ENCODE assay signal across 20 mouse cellular contexts in the genomic region with DNA sequence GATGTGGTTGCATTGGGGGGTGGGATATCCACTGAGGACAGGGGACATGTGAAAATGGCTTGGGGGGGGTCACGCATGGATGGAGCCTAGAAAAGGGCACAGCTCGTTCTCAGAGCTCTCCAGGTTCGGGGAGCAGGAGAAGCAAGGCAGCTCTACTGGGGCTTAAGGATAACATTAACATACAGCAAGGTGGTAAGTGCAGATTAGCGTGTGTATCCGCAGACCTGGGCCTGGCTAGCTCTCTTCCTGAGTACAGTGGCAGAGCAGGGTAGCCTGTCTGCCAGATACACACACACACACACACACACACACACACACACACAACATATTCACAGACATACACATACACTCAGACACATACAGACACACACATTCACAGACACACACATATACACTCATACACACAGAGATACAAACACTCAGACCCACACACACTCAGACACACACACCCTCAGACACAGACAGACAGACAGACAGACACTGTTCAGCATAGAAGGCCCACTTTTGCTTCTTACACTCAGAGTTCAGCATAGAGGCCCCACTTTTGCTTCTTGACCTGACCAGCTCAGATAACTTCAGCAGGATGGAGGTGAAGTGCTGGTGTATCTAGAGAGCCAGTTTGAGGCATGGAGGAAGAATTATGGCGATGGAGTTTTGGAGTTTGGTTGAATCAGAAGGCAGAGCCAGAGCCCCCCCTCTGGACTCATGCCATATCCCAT. TPM values are rescaled to one million over a fixed set of nuclear protein-coding genes. Genes with fewer than 3 reads are reported as not detected.
DNase-seq lines count a peak whose midpoint lies in the region; ATAC-seq and TF ChIP-seq lines count a peak whose summit lies in the region.
"Had no signal": no experiment of that assay in that cellular context is flagged by ENCODE, and none has a peak within 500 bp of the region (broad histone marks: within the 10 kb centered on the region; RNA-seq: fewer than 3 reads in every experiment).

No protein-coding gene starts in this region.

- TF ChIP-seq POLR2A in MEL (IDR thresholded peaks at IDR 0.05; ENCODE audit: control insufficient read depth in 1 of 2, insufficient read depth in 1 of 2, low read depth in 1 of 2, low read length in 2 of 2, poor library complexity in 1 of 2), result no peak

- TF ChIP-seq CTCF in MEL (IDR thresholded peaks at IDR 0.05 in 2 of 3, conservative IDR thresholded peaks at IDR 0.05 in 1 of 3; ENCODE audit: control insufficient read depth in 1 of 3, insufficient read depth in 1 of 3, low read depth in 2 of 3, low read length in 3 of 3, poor library complexity in 1 of 3, severe bottlenecking in 1 of 3), result no peak

- H3K36me3 ChIP-seq in MEL (ENCODE audit: control insufficient read depth in 1 of 2, insufficient read depth in 2 of 2, low read length in 2 of 2), result no peaks in the 10 kb centered on the region; a peak in 1 of 4 replicates
- peaks cover 4% of the 10 kb centered on the region; the same call in 1 of the 2 replicates for H3K36me3 ChIP-seq in liver, embryonic 15.5 days (replicated peaks)
- H3K36me3 ChIP-seq in forebrain, embryonic 16.5 days (ENCODE audit: control insufficient read depth, insufficient read depth), result no peaks in the 10 kb centered on the region

- H3K4me2 ChIP-seq in liver, embryonic 15.5 days, result peak overlapping the region; percentile 48
- H3K4me2 ChIP-seq in forebrain, embryonic 16.5 days (ENCODE audit: low read length), result no peak overlapping the region
- H3K4me2 ChIP-seq: embryonic facial prominence, embryonic 13.5 days had no signal

- H3K79me2 ChIP-seq in MEL (ENCODE audit: control insufficient read depth, insufficient read depth, low read length, poor library complexity), result no peaks in the 10 kb centered on the region

- no peak overlapping the region for H3K9ac ChIP-seq in MEL (ENCODE audit: control insufficient read depth, low read depth, low read length, poor library complexity, severe bottlenecking)
- peak overlapping the region; percentile 30; the same call in 1 of the 2 replicates for H3K9ac ChIP-seq in liver, embryonic 15.5 days
- H3K9ac ChIP-seq in forebrain, embryonic 16.5 days (replicated peaks; ENCODE audit: low read depth, low read length), result no peak overlapping the region
- H3K9ac ChIP-seq: embryonic facial prominence, embryonic 13.5 days had no signal

- peak; percentile 18 for DNase-seq in cerebellum, adult 9-11 months
- DNase-seq in cerebellum, adult 9-10 months, result no peak
- peak; percentile 69 for DNase-seq in MEL (ENCODE audit: low read depth, low spot score)
- no peak for DNase-seq in kidney, adult 11 months
- DNase-seq in urinary bladder, postnatal 25 days (ENCODE audit: low spot score), result no peak

- H3K27ac ChIP-seq in MEL (ENCODE audit: control insufficient read depth, low read depth, low read length), result no peak overlapping the region
- peak overlapping the region; percentile 85 for H3K27ac ChIP-seq in liver, embryonic 15.5 days (replicated peaks)
- no peak overlapping the region for H3K27ac ChIP-seq in forebrain, embryonic 16.5 days (ENCODE audit: low read length)
- H3K27ac ChIP-seq: hindbrain, postnatal 0 days; left cerebral cortex, adult 2 months had no signal

- no peaks in the 10 kb centered on the region for H3K9me3 ChIP-seq in MEL (replicated peaks; ENCODE audit: insufficient read depth, low read length)
- no peaks in the 10 kb centered on the region for H3K9me3 ChIP-seq in liver, embryonic 15.5 days (replicated peaks)
- no peaks in the 10 kb centered on the region for H3K9me3 ChIP-seq in forebrain, embryonic 16.5 days (ENCODE audit: control insufficient read depth, low read length)
- H3K9me3 ChIP-seq: embryonic facial prominence, embryonic 13.5 days; megakaryocyte, embryonic 14.5 days had no signal

- peak; percentile 38 to 39; a peak in 2 of 4 replicates for TF ChIP-seq EP300 in MEL (IDR thresholded peaks at IDR 0.05; ENCODE audit: low read depth in 1 of 2, low read length in 2 of 2)

- no peak for TF ChIP-seq RAD21 in MEL (IDR thresholded peaks at IDR 0.05; ENCODE audit: low read depth, low read length)

- H3K4me3 ChIP-seq in MEL (ENCODE audit: control insufficient read depth in 1 of 2, insufficient read depth in 1 of 2, low read depth in 2 of 2, low read length in 2 of 2), result no peak overlapping the region
- H3K4me3 ChIP-seq in liver, embryonic 15.5 days (replicated peaks), result no peak overlapping the region
- no peak overlapping the region for H3K4me3 ChIP-seq in forebrain, embryonic 16.5 days (replicated peaks; ENCODE audit: low read length)
- H3K4me3 ChIP-seq: embryonic facial prominence, embryonic 13.5 days; left cerebral cortex, adult 2 months; megakaryocyte, embryonic 14.5 days had no signal

- WGBS in liver, embryonic 15.5 days (ENCODE audit: insufficient replicate concordance), result 30% methylated on average over 6 of the region's 6 CpGs
- 68% methylated on average over 6 of the region's 6 CpGs for WGBS in forebrain, embryonic 16.5 days

- H3K27me3 ChIP-seq in MEL (ENCODE audit: control insufficient read depth in 1 of 2, insufficient read depth in 2 of 2, low read length in 2 of 2), result no peaks in the 10 kb centered on the region
- H3K27me3 ChIP-seq in liver, embryonic 15.5 days, result peaks cover 13% of the 10 kb centered on the region
- no peaks in the 10 kb centered on the region for H3K27me3 ChIP-seq in forebrain, embryonic 16.5 days (replicated peaks; ENCODE audit: control insufficient read depth, insufficient read depth, low read length)
- H3K27me3 ChIP-seq: embryonic facial prominence, embryonic 13.5 days had no signal

- H3K4me1 ChIP-seq in MEL (ENCODE audit: control insufficient read depth in 1 of 2, insufficient read depth in 2 of 2, low read length in 2 of 2), result peaks cover 8 to 12% of the 10 kb centered on the region in 2 experiments
- peaks cover 25% of the 10 kb centered on the region for H3K4me1 ChIP-seq in liver, embryonic 15.5 days (replicated peaks)
- peaks cover 2% of the 10 kb centered on the region; the same call in 1 of the 2 replicates for H3K4me1 ChIP-seq in forebrain, embryonic 16.5 days (replicated peaks; ENCODE audit: control insufficient read depth, insufficient read depth, low read length)

- peak; percentile 84 for ATAC-seq in erythroid progenitor cell, adult 5-6 weeks (replicated peaks; ENCODE audit: low FRiP score, poor library complexity, severe bottlenecking)
- peak; percentile 95 for ATAC-seq in liver, embryonic 15.5 days (ENCODE audit: insufficient read depth)
- no peak for ATAC-seq in forebrain, embryonic 16.5 days

TF ChIP-seq in MEL, 35 proteins besides CTCF, POLR2A, EP300 and RAD21 (continues in another document):
- TF ChIP-seq ELF1 (IDR thresholded peaks at IDR 0.05; ENCODE audit: low read depth, low read length) (no peak), TAL1 (IDR thresholded peaks at IDR 0.05; ENCODE audit: low read length) (peak; percentile 80), RCOR1 (IDR thresholded peaks at IDR 0.05; ENCODE audit: low read depth, low read length) (no peak)

RNA-seq across cellular contexts. Expression of a gene that starts 3.7 kb away (rescaled TPM):
- total RNA-seq in MEL (2012; rRNA removed), result not detected in 2 replicates
- under 1 TPM in 1 of 2 experiments, not detected in 1; 0.15 TPM for polyA plus RNA-seq in MEL (2012; ENCODE audit: insufficient read depth in 1 of 2, insufficient read length in 2 of 2, low read depth in 1 of 2, low replicate concordance in 2 of 2, missing spikeins in 1 of 2)
- not detected in 2 replicates for total RNA-seq in erythroid progenitor cell, adult 5-6 weeks (2015; ENCODE audit: low replicate concordance)
- not detected in 2 replicates for total RNA-seq in erythroid progenitor cell, adult 5-6 weeks (2017; ENCODE audit: low replicate concordance)
- not detected in 2 replicates for polyA plus RNA-seq in liver, embryonic 15.5 days (2015; fragmentation: Nextera tagmentation; extraction: Ambion mirVana)
- not detected in 2 replicates for polyA plus RNA-seq in forebrain, embryonic 16.5 days (2015; fragmentation: Nextera tagmentation; extraction: Ambion mirVana)
- total RNA-seq: adrenal gland, adult 2 months; gastrocnemius, postnatal 25 days; hindbrain, postnatal 0 days; layer of hippocampus, adult 8-10 months; left cerebral cortex, adult 2 months had no signal
- polyA plus RNA-seq: adrenal gland, adult 2 months; cerebellum, adult 2 months; cortical plate, adult 2 months; embryonic facial prominence, embryonic 13.5 days; forebrain, embryonic 11.5 days; frontal cortex, adult 2 months; hindbrain, postnatal 0 days; neural tube, embryonic 14.5 days had no signal

RNA-seq across cellular contexts. Expression of a gene that starts 7.4 kb away (rescaled TPM):
- total RNA-seq in MEL (2012; rRNA removed), result 21.6 and 21.7 TPM in 2 replicates
- polyA plus RNA-seq in MEL (2012; ENCODE audit: insufficient read depth in 1 of 2, insufficient read length in 2 of 2, low read depth in 1 of 2, low replicate concordance in 2 of 2, missing spikeins in 1 of 2), result 10 to 100 TPM in 1 of 2 experiments, not detected in 1; 15.1 TPM
- total RNA-seq in erythroid progenitor cell, adult 5-6 weeks (2015; ENCODE audit: low replicate concordance), result 18.0 and 43.2 TPM in 2 replicates
- total RNA-seq in erythroid progenitor cell, adult 5-6 weeks (2017; ENCODE audit: low replicate concordance), result 1.8 and 5.9 TPM in 2 replicates
- polyA plus RNA-seq in liver, embryonic 15.5 days (2015; fragmentation: Nextera tagmentation; extraction: Ambion mirVana), result 24.2 and 33.1 TPM in 2 replicates
- polyA plus RNA-seq in forebrain, embryonic 16.5 days (2015; fragmentation: Nextera tagmentation; extraction: Ambion mirVana), result 72.0 and 92.6 TPM in 2 replicates

RNA-seq across cellular contexts. Expression of a gene that starts 7.6 kb away (rescaled TPM):
- 1.7 and 2.1 TPM in 2 replicates for total RNA-seq in MEL (2012; rRNA removed)
- 1 to 10 TPM in 1 of 2 experiments, not detected in 1; 3.0 TPM for polyA plus RNA-seq in MEL (2012; ENCODE audit: insufficient read depth in 1 of 2, insufficient read length in 2 of 2, low read depth in 1 of 2, low replicate concordance in 2 of 2, missing spikeins in 1 of 2)
- 4.6 and 24.5 TPM in 2 replicates for total RNA-seq in erythroid progenitor cell, adult 5-6 weeks (2015; ENCODE audit: low replicate concordance)
- 4.2 and 5.0 TPM in 2 replicates for total RNA-seq in erythroid progenitor cell, adult 5-6 weeks (2017; ENCODE audit: low replicate concordance)
- 8.2 and 8.8 TPM in 2 replicates for polyA plus RNA-seq in liver, embryonic 15.5 days (2015; fragmentation: Nextera tagmentation; extraction: Ambion mirVana)
- polyA plus RNA-seq in forebrain, embryonic 16.5 days (2015; fragmentation: Nextera tagmentation; extraction: Ambion mirVana), result 3.8 and 4.6 TPM in 2 replicates

RNA-seq across cellular contexts. Expression of a gene that starts 42.1 kb away (rescaled TPM):
- 239 and 243 TPM in 2 replicates for total RNA-seq in MEL (2012; rRNA removed)
- polyA plus RNA-seq in MEL (2012; ENCODE audit: insufficient read depth in 1 of 2, insufficient read length in 2 of 2, low read depth in 1 of 2, low replicate concordance in 2 of 2, missing spikeins in 1 of 2), result 100 to 1,000 TPM in 1 of 2 experiments, not detected in 1; 287 TPM
- 39.4 and 53.7 TPM in 2 replicates for total RNA-seq in erythroid progenitor cell, adult 5-6 weeks (2015; ENCODE audit: low replicate concordance)
- total RNA-seq in erythroid progenitor cell, adult 5-6 weeks (2017; ENCODE audit: low replicate concordance), result 12.3 and 15.5 TPM in 2 replicates
- 187 and 214 TPM in 2 replicates for polyA plus RNA-seq in liver, embryonic 15.5 days (2015; fragmentation: Nextera tagmentation; extraction: Ambion mirVana)
- 184 and 204 TPM in 2 replicates for polyA plus RNA-seq in forebrain, embryonic 16.5 days (2015; fragmentation: Nextera tagmentation; extraction: Ambion mirVana)

RNA-seq across cellular contexts. Expression of a gene that starts 51.0 kb away (rescaled TPM):
- total RNA-seq in MEL (2012; rRNA removed), result 64.3 and 74.6 TPM in 2 replicates
- polyA plus RNA-seq in MEL (2012; ENCODE audit: insufficient read depth in 1 of 2, insufficient read length in 2 of 2, low read depth in 1 of 2, low replicate concordance in 2 of 2, missing spikeins in 1 of 2), result 10 to 100 TPM in 1 of 2 experiments, not detected in 1; 84.5 TPM
- total RNA-seq in erythroid progenitor cell, adult 5-6 weeks (2015; ENCODE audit: low replicate concordance), result 55.5 and 65.8 TPM in 2 replicates
- total RNA-seq in erythroid progenitor cell, adult 5-6 weeks (2017; ENCODE audit: low replicate concordance), result 33.0 and 77.8 TPM in 2 replicates
- polyA plus RNA-seq in liver, embryonic 15.5 days (2015; fragmentation: Nextera tagmentation; extraction: Ambion mirVana), result 45.9 and 46.0 TPM in 2 replicates
- 12.0 and 13.9 TPM in 2 replicates for polyA plus RNA-seq in forebrain, embryonic 16.5 days (2015; fragmentation: Nextera tagmentation; extraction: Ambion mirVana)

Comparison
In these comparisons a context has a peak if more than half of its experiments do, and no peak if none do; other contexts are left out.
1. DNase-seq: peak in cerebellum, adult 9-11 months (single experiment) and MEL (single experiment); none in cerebellum, adult 9-10 months (single experiment), kidney, adult 11 months (single experiment) and urinary bladder, postnatal 25 days (single experiment).